Mouse (Mus musculus) heart, embryonic 12.5 days (tissue): ENCODE results near the gene Scml2. TPM values are rescaled to one million over a fixed set of nuclear protein-coding genes. Genes with fewer than 3 reads are reported as not detected.
A peak's percentile ranks its signal among the peaks of the same experiment; 100 is the strongest.
"Not testable (repeated sequence)": the region's sequence is repeated elsewhere in the genome, so short reads cannot be mapped to it uniquely, and the experiment has no call there.

Experiments
- ATAC-seq: fragments of 200-750 bp; cut with Nextera tagmentation; 2 replicates; pipeline ENCODE4 v1.8.0; 2017; ENCODE audit warnings: moderate TSS enrichment, moderate library complexity; ENCODE audit not compliant: insufficient number of reproducible peaks, low FRiP score
- H3K27ac ChIP-seq: fragments of 300-500 bp; sonication (generic); 2 replicates; pipeline ENCODE4 v1.5.1; 2016; ENCODE audit warnings: mild to moderate bottlenecking, moderate library complexity; ENCODE audit not compliant: poor library complexity, severe bottlenecking
- H3K27me3 ChIP-seq: fragments of 300-500 bp; sonication (generic); replicated peaks from 2 replicates; pipeline ENCODE4 v1.6.1; 2016; ENCODE audit warnings: mild to moderate bottlenecking, moderate library complexity
- H3K36me3 ChIP-seq: fragments of 300-500 bp; sonication (generic); 2 replicates; pipeline ENCODE4 v1.6.1; 2016; ENCODE audit warnings: mild to moderate bottlenecking, moderate library complexity
- H3K4me1 ChIP-seq: fragments of 300-500 bp; sonication (generic); replicated peaks from 2 replicates; pipeline ENCODE4 v1.6.1; 2016; ENCODE audit warnings: mild to moderate bottlenecking
- H3K4me2 ChIP-seq: fragments of 300-500 bp; sonication (generic); 2 replicates; pipeline ENCODE4 v1.6.1; 2016; ENCODE audit warnings: mild to moderate bottlenecking, moderate library complexity
- H3K4me3 ChIP-seq: fragments of 300-500 bp; sonication (generic); 2 replicates; pipeline ENCODE4 v1.5.1; 2016; ENCODE audit warnings: mild to moderate bottlenecking
- H3K9ac ChIP-seq: fragments of 300-500 bp; sonication (generic); 2 replicates; pipeline ENCODE4 v1.6.1; 2016; ENCODE audit warnings: mild to moderate bottlenecking, moderate library complexity
- H3K9me3 ChIP-seq: fragments of 300-500 bp; sonication (generic); replicated peaks from 2 replicates; pipeline ENCODE4 v1.6.1; 2016; ENCODE audit warnings: mild to moderate bottlenecking, moderate library complexity
- WGBS: fragments of 180-500 bp; shearing (Covaris S2); methylation state at CpG from one replicate; pipeline ENCODE4 v1.1.7; 2016; 5-methylcytosine and 5-hydroxymethylcytosine counted together
- polyA plus RNA-seq: library from polyadenylated mRNA; unstranded; fragments of >200 nt; fragmentation: Nextera tagmentation; extraction: Ambion mirVana; gene quantifications from 2 replicates; pipeline ENCODE4 v1.2.1, GENCODE M21; 2016

The Scml2 gene
- polyA plus RNA-seq, result 3.3 and 3.8 TPM in 2 replicates

DNA sequence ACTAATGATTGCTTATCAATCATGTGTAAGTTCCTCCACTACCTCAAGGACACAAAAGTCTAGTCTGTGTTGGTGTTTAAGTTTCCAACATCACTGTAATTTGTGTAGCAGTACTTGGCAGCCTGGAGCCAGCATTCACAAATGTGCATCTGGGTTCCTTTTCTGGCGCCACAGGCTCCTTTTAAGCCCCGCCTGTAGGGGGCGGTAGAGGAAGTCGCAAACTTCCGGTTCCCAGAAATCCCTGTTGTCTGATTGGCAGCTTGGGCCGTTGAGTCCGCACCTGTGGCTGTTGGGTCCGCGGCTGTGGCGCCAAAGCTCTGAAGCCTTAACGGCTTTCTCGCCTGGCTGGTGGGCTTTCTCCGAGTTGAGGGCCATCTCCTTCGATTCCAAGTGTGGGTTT is at the start of gene Scml2:
Scml2 (plus strand) TSS at position 301 of the 400 bp plus-strand sequence.
- not testable (repeated sequence) for H3K27me3 ChIP-seq, ATAC-seq, H3K9ac ChIP-seq, H3K36me3 ChIP-seq, H3K4me1 ChIP-seq, H3K27ac ChIP-seq, H3K4me2 ChIP-seq, H3K4me3 ChIP-seq, H3K9me3 ChIP-seq
- WGBS, result 81% methylated on average over 8 of the region's 14 CpGs

DNA sequence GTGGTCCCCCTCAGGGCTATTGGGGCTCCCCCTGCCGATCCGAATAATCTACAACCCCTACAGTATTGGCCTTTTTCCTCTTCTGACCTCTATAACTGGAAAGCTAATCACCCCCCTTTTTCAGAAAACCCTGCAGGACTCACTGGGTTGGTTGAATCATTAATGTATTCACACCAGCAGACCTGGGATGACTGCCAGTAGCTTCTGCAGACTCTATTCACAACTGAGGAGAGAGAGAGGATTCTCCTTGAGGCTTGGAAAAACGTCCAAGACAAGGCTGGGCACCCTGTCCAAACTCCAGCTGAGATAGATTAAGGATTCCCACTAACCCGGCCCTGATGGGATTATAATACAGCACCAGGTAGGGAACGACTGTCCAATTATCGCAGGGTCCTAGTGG is 41.4 kb upstream of the Scml2 start:
- not testable (repeated sequence) for H3K27ac ChIP-seq, H3K9ac ChIP-seq, H3K4me1 ChIP-seq, H3K9me3 ChIP-seq, H3K27me3 ChIP-seq, H3K4me2 ChIP-seq, ATAC-seq, H3K4me3 ChIP-seq, H3K36me3 ChIP-seq
- WGBS, result 80% methylated on average over 6 of the region's 6 CpGs

DNA sequence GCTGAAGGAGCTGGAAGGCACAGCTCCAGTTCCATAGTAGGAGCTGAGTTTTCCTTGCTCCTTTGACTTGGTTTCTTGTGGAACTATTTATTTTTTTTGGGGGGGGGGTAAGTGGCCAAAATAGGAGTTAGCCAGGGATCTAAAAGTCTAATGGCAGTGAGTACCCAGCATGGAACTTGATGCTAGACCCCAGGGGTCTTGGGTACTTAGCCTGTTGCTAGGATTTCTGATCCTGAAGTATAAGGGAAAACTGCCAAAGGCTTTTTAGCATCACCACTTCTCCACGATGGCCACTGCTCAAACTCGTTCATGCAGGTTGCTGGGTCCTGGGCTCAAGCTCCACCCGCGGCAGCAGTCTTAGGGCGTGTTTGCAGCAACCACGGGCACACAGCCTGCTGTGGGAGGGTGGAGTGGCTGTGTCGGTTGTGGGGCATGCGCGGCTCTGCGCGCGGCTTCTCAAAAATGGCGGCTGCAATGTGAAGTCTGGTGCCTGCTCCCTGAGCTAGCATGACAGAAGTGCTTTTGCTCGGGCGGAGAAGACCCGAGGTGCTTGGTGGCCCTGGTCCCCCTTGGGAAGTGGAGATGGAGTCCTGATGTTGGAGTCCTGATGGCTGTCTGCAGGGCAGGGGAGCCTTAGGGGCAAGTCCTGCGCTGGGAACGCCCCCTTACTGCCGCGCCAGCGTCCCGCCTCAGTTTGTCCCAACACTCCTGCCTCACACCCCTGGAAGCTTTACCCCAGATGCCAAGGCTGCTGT is 45.5 kb downstream of the Scml2 start:
- peak; percentile 84 for ATAC-seq
- no peaks in the 10 kb centered on the region for H3K4me1 ChIP-seq
- 18% methylated on average over 22 of the region's 22 CpGs for WGBS
- H3K36me3 ChIP-seq, result no peaks in the 10 kb centered on the region
- H3K9me3 ChIP-seq, result no peaks in the 10 kb centered on the region
- peak overlapping the region; percentile 75 for H3K4me2 ChIP-seq
- H3K27ac ChIP-seq, result peak overlapping the region; percentile 40; the same call in 1 of the 2 replicates
- no peaks in the 10 kb centered on the region for H3K27me3 ChIP-seq
- H3K4me3 ChIP-seq, result peak overlapping the region; percentile 63
- peak overlapping the region; percentile 71 for H3K9ac ChIP-seq

DNA sequence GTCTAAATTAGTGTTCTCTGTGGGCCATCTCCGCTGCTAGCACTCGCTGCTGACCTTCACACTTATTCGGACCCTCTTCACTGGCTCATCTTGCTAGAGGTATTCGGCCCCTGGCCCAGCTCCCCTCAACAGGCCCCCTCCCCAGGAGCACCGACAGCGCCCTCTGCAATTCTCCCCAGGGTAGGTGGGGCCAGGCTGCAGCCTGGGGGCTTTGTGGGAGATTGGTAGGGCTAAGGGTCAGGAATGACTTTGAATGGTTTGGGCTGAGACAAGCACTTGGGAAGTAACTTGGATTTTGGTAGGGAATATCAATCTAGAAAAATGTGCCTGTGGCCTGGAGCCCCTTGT is 46.0 kb downstream of the Scml2 start:
- peak overlapping the region; percentile 63 for H3K4me3 ChIP-seq
- H3K9ac ChIP-seq, result peak overlapping the region; percentile 71
- no peaks in the 10 kb centered on the region for H3K9me3 ChIP-seq
- H3K27ac ChIP-seq, result peak overlapping the region; percentile 40; the same call in 1 of the 2 replicates
- peak overlapping the region; percentile 75 for H3K4me2 ChIP-seq
- no peaks in the 10 kb centered on the region for H3K36me3 ChIP-seq
- H3K4me1 ChIP-seq, result no peaks in the 10 kb centered on the region
- peak; percentile 51; the same call in 1 of the 2 replicates for ATAC-seq
- H3K27me3 ChIP-seq, result no peaks in the 10 kb centered on the region
- 16% methylated on average over 6 of the region's 6 CpGs for WGBS

DNA sequence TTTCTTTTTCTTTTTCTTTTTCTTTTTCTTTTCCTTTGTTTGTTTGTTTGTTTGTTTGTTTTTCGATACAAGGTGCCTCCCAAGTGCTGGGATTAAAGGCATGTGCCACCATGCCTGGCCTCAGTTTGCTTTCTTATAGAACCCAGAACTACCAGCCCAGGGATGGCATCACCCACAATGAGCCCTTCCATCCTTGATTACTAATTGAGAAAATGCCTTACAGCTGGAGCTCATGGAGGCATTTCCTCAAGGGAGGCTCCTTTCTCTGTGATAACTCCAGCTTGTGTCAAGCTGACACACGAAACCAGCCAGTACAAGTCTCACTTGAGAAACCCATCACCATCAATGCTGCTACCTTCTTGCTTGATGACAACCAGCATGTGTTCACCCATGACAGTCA is 170.2 kb downstream of the Scml2 start, which contains the start of gene Gm15262:
Gm15262 (plus strand) TSS at position 301 of the 400 bp plus-strand sequence.
- WGBS, result 60% methylated on average over 2 of the region's 2 CpGs
- not testable (repeated sequence) for H3K4me1 ChIP-seq, H3K4me3 ChIP-seq, H3K27me3 ChIP-seq, H3K9ac ChIP-seq, H3K9me3 ChIP-seq, H3K4me2 ChIP-seq, ATAC-seq, H3K27ac ChIP-seq, H3K36me3 ChIP-seq

Other genes with a start within 250 kb of the Scml2 start
- 0.09 and 0.22 TPM in 2 replicates for gene Gja6, start 210.1 kb upstream of the Scml2 start, polyA plus RNA-seq
- 1.9 and 2.2 TPM in 2 replicates for gene Cdkl5, start 122.5 kb upstream of the Scml2 start, polyA plus RNA-seq
- not detected in 2 replicates for gene Gm15262, start 170.3 kb downstream of the Scml2 start, polyA plus RNA-seq